In the genomic region with DNA sequence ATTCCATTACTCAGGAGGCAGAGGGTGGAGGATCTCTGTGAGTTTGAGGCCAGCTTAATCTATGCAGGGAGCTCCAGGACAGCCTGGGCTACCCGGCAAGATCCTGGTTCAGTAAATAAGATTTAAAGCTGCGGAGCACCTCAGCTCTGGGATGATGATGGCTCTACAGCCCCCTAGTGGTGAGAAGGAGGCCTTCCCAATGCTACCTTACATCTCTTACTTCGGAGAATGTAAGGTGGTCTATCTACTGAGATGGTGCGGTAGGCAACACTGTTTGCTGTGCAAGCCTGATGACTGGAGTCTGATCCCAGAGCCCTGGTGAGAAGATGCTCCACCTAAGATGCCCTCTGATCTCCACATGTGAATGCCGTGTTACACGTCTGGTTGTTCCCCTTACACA, we compare ENCODE assay signal across 9 mouse cellular contexts. TPM values are rescaled to one million over a fixed set of nuclear protein-coding genes. Genes with fewer than 3 reads are reported as not detected.
DNase-seq lines count a peak whose midpoint lies in the region; ATAC-seq and TF ChIP-seq lines count a peak whose summit lies in the region.
"Had no signal": no experiment of that assay in that cellular context is flagged by ENCODE, and none has a peak within 500 bp of the region (broad histone marks: within the 10 kb centered on the region; RNA-seq: fewer than 3 reads in every experiment).

No protein-coding gene starts in this region.

- H3K4me1 ChIP-seq in neural tube, embryonic 11.5 days (ENCODE audit: control insufficient read depth, insufficient read depth, low read length), result no peaks in the 10 kb centered on the region
- H3K4me1 ChIP-seq: embryonic facial prominence, embryonic 15.5 days had no signal

- WGBS in neural tube, embryonic 11.5 days, result 48% methylated on average over 6 of the region's 6 CpGs

- H3K4me2 ChIP-seq in neural tube, embryonic 11.5 days (ENCODE audit: low read depth), result no peak overlapping the region
- H3K4me2 ChIP-seq: embryonic facial prominence, embryonic 15.5 days had no signal

- H3K27ac ChIP-seq in layer of hippocampus, adult 2 months, result no peak overlapping the region
- H3K27ac ChIP-seq in neural tube, embryonic 11.5 days (ENCODE audit: low read depth, low read length), result no peak overlapping the region
- H3K27ac ChIP-seq: embryonic facial prominence, embryonic 15.5 days had no signal

- in situ Hi-C loops in Patski (cut with MboI; ENCODE audit: low pct_unique_long_range_greater_than_20kb), result no loop called here

- H3K9ac ChIP-seq in neural tube, embryonic 11.5 days (ENCODE audit: low read length), result no peak overlapping the region
- H3K9ac ChIP-seq: embryonic facial prominence, embryonic 15.5 days had no signal

- no peak overlapping the region for H3K4me3 ChIP-seq in layer of hippocampus, adult 2 months
- no peak overlapping the region for H3K4me3 ChIP-seq in neural tube, embryonic 11.5 days (ENCODE audit: low read depth, low read length)
- H3K4me3 ChIP-seq: embryonic facial prominence, embryonic 15.5 days had no signal

- no peaks in the 10 kb centered on the region for H3K36me3 ChIP-seq in neural tube, embryonic 11.5 days (ENCODE audit: control insufficient read depth, insufficient read depth, low read length)
- H3K36me3 ChIP-seq: embryonic facial prominence, embryonic 15.5 days had no signal

- POLR2A ChIA-PET in Patski (lab: Charles Lee), result no interaction called here

- H3K9me3 ChIP-seq in neural tube, embryonic 11.5 days (ENCODE audit: control insufficient read depth, low read length), result no peaks in the 10 kb centered on the region
- H3K9me3 ChIP-seq: embryonic facial prominence, embryonic 15.5 days had no signal

- no peaks in the 10 kb centered on the region for H3K27me3 ChIP-seq in Patski
- no peaks in the 10 kb centered on the region for H3K27me3 ChIP-seq in neural tube, embryonic 11.5 days (ENCODE audit: control insufficient read depth, insufficient read depth, low read length)
- H3K27me3 ChIP-seq: embryonic facial prominence, embryonic 15.5 days had no signal

- ATAC-seq in Patski, result no peak
- no peak for ATAC-seq in neural tube, embryonic 11.5 days (ENCODE audit: insufficient read depth, low FRiP score, low TSS enrichment)

- DNase-seq in layer of hippocampus, adult 2 months (ENCODE audit: low spot score in 2 of 2), result peak in 1 of 2 experiments; percentile 27
- no peak for DNase-seq in layer of hippocampus, adult 9-10 months (ENCODE audit: low spot score)
- no peak for DNase-seq in Patski (ENCODE audit: low read depth, low spot score)
- peak; percentile 22 for DNase-seq in embryo, embryonic 9.5 days (ENCODE audit: extremely low spot score)
- peak; percentile 29 to 47 for DNase-seq in kidney, postnatal 36 days
- DNase-seq in neural tube, embryonic 11.5 days (ENCODE audit: low spot score), result peak; percentile 32
- DNase-seq in frontal cortex, postnatal 25 days (ENCODE audit: low spot score in 2 of 2), result no peak
- no peak for DNase-seq in frontal cortex, postnatal 14 days (ENCODE audit: low spot score in 2 of 2)

- TF ChIP-seq CTCF in layer of hippocampus, adult 2 months (conservative IDR thresholded peaks at IDR 0.05), result peak; percentile 84
- peak; percentile 76 for TF ChIP-seq CTCF in Patski (IDR thresholded peaks at IDR 0.05)

- CTCF ChIA-PET in Patski (lab: Charles Lee), result interaction anchor here (0.8 to 1.3 kb wide), 2 partner anchors 20 to 61 kb away, joined by 3 to 5 read pairs; no protein-coding TSS in a partner anchor

RNA-seq across cellular contexts. Expression of gene Per3, which starts 17.5 kb away (rescaled TPM):
- total RNA-seq in layer of hippocampus, adult 2 months (2021), result 10 to 100 TPM; 31.6 to 35.6 TPM
- 7.4 TPM for polyA plus RNA-seq in Patski (2021)
- 4.9 and 5.0 TPM in 2 replicates for polyA plus RNA-seq in neural tube, embryonic 11.5 days (2014; fragmentation: Nextera tagmentation; extraction: Ambion mirVana)

RNA-seq across cellular contexts. Expression of gene Uts2, which starts 30.1 kb away (rescaled TPM):
- total RNA-seq in layer of hippocampus, adult 2 months (2021), result not detected
- polyA plus RNA-seq in Patski (2021), result not detected
- not detected in 2 replicates for polyA plus RNA-seq in neural tube, embryonic 11.5 days (2014; fragmentation: Nextera tagmentation; extraction: Ambion mirVana)
- polyA plus RNA-seq: embryonic facial prominence, embryonic 15.5 days had no signal

RNA-seq across cellular contexts. Expression of gene Vamp3, which starts 30.8 kb away (rescaled TPM):
- 10 to 100 TPM; 27.3 to 31.3 TPM for total RNA-seq in layer of hippocampus, adult 2 months (2021)
- polyA plus RNA-seq in Patski (2021), result 39.6 TPM
- 66.1 and 72.8 TPM in 2 replicates for polyA plus RNA-seq in neural tube, embryonic 11.5 days (2014; fragmentation: Nextera tagmentation; extraction: Ambion mirVana)

Comparison
In these comparisons a context has a peak if more than half of its experiments do, and no peak if none do; other contexts are left out.
1. DNase-seq: peak in embryo, embryonic 9.5 days (single experiment), kidney, postnatal 36 days (2 of 2) and neural tube, embryonic 11.5 days (single experiment); none in layer of hippocampus, adult 9-10 months (single experiment), Patski (single experiment), frontal cortex, postnatal 25 days (0 of 2) and frontal cortex, postnatal 14 days (0 of 2).